Mouse (Mus musculus): ENCODE measurements around the gene Ncl. TPM values are rescaled to one million over a fixed set of nuclear protein-coding genes. Genes with fewer than 3 reads are reported as not detected.

Gene Ncl
- 345 and 518 TPM in 2 replicates for polyA plus RNA-seq (2016; fragmentation: Nextera tagmentation; extraction: Ambion mirVana)

GRCm38 (mm10) chr1:86358906-86359797 is at the start of gene Ncl:
Ncl (minus strand) TSS chr1:86359400.
- Histone ChIP-seq H3K27ac (peak within 1 kb of the TSS; percentile 98), H3K9me3 (no peaks in the 10 kb centered on the region), H3K36me3 (peaks cover 39% of the 10 kb centered on the region), H3K4me1 (peaks cover 18% of the 10 kb centered on the region), H3K4me3 (peak within 1 kb of the TSS; percentile 95), H3K27me3 (ENCODE audit: insufficient read depth, poor library complexity, severe bottlenecking) (no peaks in the 10 kb centered on the region)
- DNase-seq (ENCODE audit: low spot score), result peak; percentile 100
- under 1% methylated on average over 101 of the region's 102 CpGs for WGBS

DNA sequence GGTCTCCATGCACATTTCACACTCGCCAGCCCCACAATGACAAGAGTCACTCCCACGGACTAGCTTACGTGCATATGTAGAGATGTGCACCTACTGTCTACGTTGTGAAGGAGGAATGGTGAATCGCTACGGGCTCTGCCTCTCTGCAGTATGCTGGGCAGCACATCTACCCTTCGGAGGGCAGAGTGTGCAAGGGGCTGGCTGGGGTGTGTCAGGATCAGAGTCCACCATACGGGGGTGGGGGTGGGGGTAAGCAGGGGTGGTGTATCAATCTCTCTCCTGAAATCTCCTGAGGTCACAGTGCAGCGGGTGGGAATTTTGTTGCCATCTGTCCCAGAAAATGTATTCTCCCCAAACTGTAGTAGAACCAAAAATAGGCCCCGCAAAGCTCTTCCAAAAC is 49.3 kb upstream of the Ncl start:
- Histone ChIP-seq H3K27ac (no peak overlapping the region), H3K4me3 (no peak overlapping the region), H3K27me3 (ENCODE audit: insufficient read depth, poor library complexity, severe bottlenecking) (no peaks in the 10 kb centered on the region), H3K9me3 (no peaks in the 10 kb centered on the region), H3K36me3 (no peaks in the 10 kb centered on the region), H3K4me1 (peaks cover 4% of the 10 kb centered on the region; the same call in 1 of the 2 replicates)
- no peak for DNase-seq (ENCODE audit: low spot score)
- 81% methylated on average over 10 of the region's 10 CpGs for WGBS

DNA sequence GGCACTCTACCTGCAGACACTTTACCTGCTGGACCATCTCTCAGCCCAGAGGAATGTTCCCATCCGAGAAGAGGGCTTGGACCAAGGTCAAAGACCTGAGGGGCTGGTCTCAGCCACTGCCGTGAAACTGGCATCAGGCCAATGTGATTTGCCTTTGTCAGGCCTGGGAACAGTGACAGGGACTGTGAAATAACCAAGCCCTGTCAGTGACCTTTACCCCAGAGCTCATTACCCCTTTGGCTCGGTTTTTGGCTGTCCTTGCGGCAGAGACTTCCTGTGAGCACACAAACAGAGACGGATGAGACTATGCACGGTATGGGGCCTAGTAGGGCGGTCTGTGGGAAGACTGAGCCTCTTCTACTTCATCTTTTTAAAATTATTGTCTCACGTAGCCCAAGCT is 47.7 kb upstream of the Ncl start:
- no peak for DNase-seq (ENCODE audit: low spot score)
- Histone ChIP-seq H3K4me3 (no peak overlapping the region), H3K4me1 (peaks cover 4% of the 10 kb centered on the region; the same call in 1 of the 2 replicates), H3K36me3 (no peaks in the 10 kb centered on the region), H3K27ac (no peak overlapping the region), H3K9me3 (no peaks in the 10 kb centered on the region), H3K27me3 (ENCODE audit: insufficient read depth, poor library complexity, severe bottlenecking) (no peaks in the 10 kb centered on the region)
- 64% methylated on average over 8 of the region's 8 CpGs for whole genome bisulfite sequencing

- peaks cover 4% of the 10 kb centered on the region; the same call in 1 of the 2 replicates for H3K4me1 ChIP-seq
- 73% methylated on average over 4 of the region's 4 CpGs for WGBS
- H3K27ac ChIP-seq, result no peak overlapping the region
- no peak overlapping the region for H3K4me3 ChIP-seq
- DNase-seq (ENCODE audit: low spot score), result no peak
- H3K27me3 ChIP-seq (ENCODE audit: insufficient read depth, poor library complexity, severe bottlenecking), result no peaks in the 10 kb centered on the region
- no peaks in the 10 kb centered on the region for H3K9me3 ChIP-seq
- H3K36me3 ChIP-seq, result no peaks in the 10 kb centered on the region
Measured at GRCm38 (mm10) chr1:86406313-86406712, 47.1 kb upstream of the Ncl start.

DNA sequence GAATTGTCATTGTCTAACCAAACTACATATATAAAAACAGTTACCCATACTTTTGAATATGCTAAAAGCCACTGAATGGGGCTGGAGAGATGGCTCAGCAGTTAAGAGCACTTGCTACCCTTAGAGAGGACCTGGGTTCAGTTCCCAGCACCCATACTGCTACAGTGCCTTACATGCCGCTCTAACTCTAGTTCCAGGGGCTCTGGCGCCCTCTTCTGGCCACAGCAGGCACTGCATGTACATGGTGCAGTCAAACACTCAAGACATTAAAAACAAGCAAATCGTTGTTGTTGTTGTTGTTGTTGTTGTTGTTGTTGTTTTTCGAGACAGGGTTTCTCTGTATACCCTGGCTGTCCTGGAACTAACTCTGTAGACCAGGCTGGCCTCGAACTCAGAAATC is 45.6 kb upstream of the Ncl start:
- 55% methylated on average over 5 of the region's 5 CpGs for WGBS
- no peaks in the 10 kb centered on the region for H3K27me3 ChIP-seq (ENCODE audit: insufficient read depth, poor library complexity, severe bottlenecking)
- DNase-seq (ENCODE audit: low spot score), result no peak
- H3K4me3 ChIP-seq, result no peak overlapping the region
- no peaks in the 10 kb centered on the region for H3K9me3 ChIP-seq
- peaks cover 13% of the 10 kb centered on the region for H3K4me1 ChIP-seq
- H3K27ac ChIP-seq, result no peak overlapping the region
- no peaks in the 10 kb centered on the region for H3K36me3 ChIP-seq

- WGBS, result 53% methylated on average over 8 of the region's 8 CpGs
- Histone ChIP-seq H3K27ac (peak overlapping the region; percentile 11; the same call in 1 of the 2 replicates), H3K4me1 (peaks cover 11% of the 10 kb centered on the region), H3K4me3 (no peak overlapping the region), H3K9me3 (no peaks in the 10 kb centered on the region), H3K36me3 (no peaks in the 10 kb centered on the region), H3K27me3 (ENCODE audit: insufficient read depth, poor library complexity, severe bottlenecking) (no peaks in the 10 kb centered on the region)
- no peak for DNase-seq (ENCODE audit: low spot score)
Measured at GRCm38 (mm10) chr1:86400096-86400754, 41.0 kb upstream of the Ncl start.

DNA sequence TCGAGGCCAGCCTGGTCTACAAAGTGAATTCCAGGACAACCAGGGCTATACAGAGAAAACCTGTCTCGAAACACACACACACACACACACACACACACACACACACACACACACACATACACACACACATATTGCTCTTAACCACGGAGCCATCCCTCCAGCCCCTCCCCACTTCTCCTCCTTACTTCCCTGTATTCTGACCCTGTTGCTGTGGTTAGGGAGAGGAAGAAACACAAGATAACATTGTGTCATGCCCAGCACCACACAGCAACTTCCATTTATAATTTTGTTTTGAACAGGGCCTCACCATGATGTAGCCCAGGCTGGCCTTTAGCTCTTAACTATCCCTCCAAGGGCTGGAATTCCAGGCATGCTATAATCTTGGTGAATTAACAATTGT is 40.1 kb upstream of the Ncl start:
- H3K36me3 ChIP-seq, result no peaks in the 10 kb centered on the region
- H3K27me3 ChIP-seq (ENCODE audit: insufficient read depth, poor library complexity, severe bottlenecking), result no peaks in the 10 kb centered on the region
- no peak overlapping the region for H3K4me3 ChIP-seq
- no peak for DNase-seq (ENCODE audit: low spot score)
- no peaks in the 10 kb centered on the region for H3K9me3 ChIP-seq
- WGBS, result 72% methylated on average over 3 of the region's 3 CpGs
- H3K4me1 ChIP-seq, result peaks cover 11% of the 10 kb centered on the region
- no peak overlapping the region for H3K27ac ChIP-seq

DNA sequence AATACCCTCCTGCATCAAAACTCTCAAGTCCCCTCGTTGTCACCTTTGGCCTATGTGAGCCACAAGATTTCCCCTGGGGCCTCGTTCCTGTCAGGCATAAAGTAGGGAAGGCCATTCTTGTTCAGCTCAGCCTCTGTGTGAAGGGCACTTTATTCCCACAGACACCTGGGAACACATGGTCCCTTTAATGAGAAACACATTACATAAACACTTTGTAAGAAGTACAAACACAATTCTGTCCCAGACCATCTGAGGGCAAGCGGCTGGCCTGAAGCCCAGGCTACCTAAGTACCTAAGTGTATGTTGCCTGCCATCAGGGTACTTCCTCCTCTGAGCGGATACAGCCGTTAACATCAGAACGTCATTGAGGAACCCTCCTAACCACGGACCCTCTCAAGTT is 39.0 kb upstream of the Ncl start:
- 68% methylated on average over 7 of the region's 7 CpGs for WGBS
- H3K4me3 ChIP-seq, result no peak overlapping the region
- DNase-seq (ENCODE audit: low spot score), result no peak
- no peak overlapping the region for H3K27ac ChIP-seq
- no peaks in the 10 kb centered on the region for H3K27me3 ChIP-seq (ENCODE audit: insufficient read depth, poor library complexity, severe bottlenecking)
- peaks cover 11% of the 10 kb centered on the region for H3K4me1 ChIP-seq
- H3K9me3 ChIP-seq, result no peaks in the 10 kb centered on the region
- no peaks in the 10 kb centered on the region for H3K36me3 ChIP-seq

- DNase-seq (ENCODE audit: low spot score), result no peak
- WGBS, result 75% methylated on average over 8 of the region's 8 CpGs
Measured at GRCm38 (mm10) chr1:86397621-86398020, 38.4 kb upstream of the Ncl start.

GRCm38 (mm10) chr1:86395897-86396296 is 36.7 kb upstream of the Ncl start:
- DNase-seq (ENCODE audit: low spot score), result no peak
- 69% methylated on average over 7 of the region's 7 CpGs for WGBS
- Histone ChIP-seq H3K4me1 (peaks cover 10% of the 10 kb centered on the region), H3K4me3 (no peak overlapping the region), H3K27me3 (ENCODE audit: insufficient read depth, poor library complexity, severe bottlenecking) (no peaks in the 10 kb centered on the region), H3K9me3 (no peaks in the 10 kb centered on the region), H3K27ac (no peak overlapping the region), H3K36me3 (no peaks in the 10 kb centered on the region)

More at GRCm38 (mm10) chr1:86397621-86398020, 38.4 kb upstream of the Ncl start:
- H3K4me3 ChIP-seq, result no peak overlapping the region
- H3K36me3 ChIP-seq, result no peaks in the 10 kb centered on the region
- no peaks in the 10 kb centered on the region for H3K9me3 ChIP-seq
- H3K4me1 ChIP-seq, result peaks cover 11% of the 10 kb centered on the region
- no peaks in the 10 kb centered on the region for H3K27me3 ChIP-seq (ENCODE audit: insufficient read depth, poor library complexity, severe bottlenecking)
- H3K27ac ChIP-seq, result 0 out of 2 replicates have a peak overlapping the region, but pooled peaks have one; percentile 7

- no peak overlapping the region for H3K27ac ChIP-seq
- 80% methylated on average over 3 of the region's 3 CpGs for WGBS
- no peak for DNase-seq (ENCODE audit: low spot score)
- peaks cover 1% of the 10 kb centered on the region; the same call in 1 of the 2 replicates for H3K4me1 ChIP-seq
- no peak overlapping the region for H3K4me3 ChIP-seq
- no peaks in the 10 kb centered on the region for H3K36me3 ChIP-seq
- H3K9me3 ChIP-seq, result no peaks in the 10 kb centered on the region
- H3K27me3 ChIP-seq (ENCODE audit: insufficient read depth, poor library complexity, severe bottlenecking), result no peaks in the 10 kb centered on the region; the same call in 1 of the 2 replicates
Measured at GRCm38 (mm10) chr1:86394246-86394645, 35.0 kb upstream of the Ncl start.

DNA sequence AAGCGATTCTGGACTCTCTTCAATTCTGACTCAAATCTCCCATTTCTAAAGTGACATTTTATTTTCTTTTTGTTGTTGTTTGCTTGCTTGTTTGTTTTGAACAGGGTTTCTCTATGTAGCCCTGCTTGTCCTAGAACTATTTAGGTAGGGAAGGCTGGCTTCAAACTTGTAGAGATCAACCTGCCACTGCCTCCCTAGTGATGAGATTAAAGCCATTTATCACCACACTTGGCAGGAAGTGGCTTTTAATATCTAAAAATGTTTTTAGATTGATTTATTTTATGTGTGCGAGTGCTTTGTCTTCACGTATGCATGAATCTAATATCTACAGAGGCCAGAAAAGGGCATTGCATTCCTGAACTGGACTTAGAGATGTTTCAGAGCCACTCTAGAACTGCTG is 34.0 kb upstream of the Ncl start:
- H3K36me3 ChIP-seq, result no peaks in the 10 kb centered on the region
- DNase-seq (ENCODE audit: low spot score), result no peak
- H3K27me3 ChIP-seq (ENCODE audit: insufficient read depth, poor library complexity, severe bottlenecking), result no peaks in the 10 kb centered on the region; the same call in 1 of the 2 replicates
- no peak overlapping the region for H3K27ac ChIP-seq
- H3K4me3 ChIP-seq, result no peak overlapping the region
- peaks cover 3% of the 10 kb centered on the region; the same call in 1 of the 2 replicates for H3K4me1 ChIP-seq
- H3K9me3 ChIP-seq, result no peaks in the 10 kb centered on the region
- 76% methylated on average over 3 of the region's 3 CpGs for WGBS

GRCm38 (mm10) chr1:86391425-86391824 is 32.2 kb upstream of the Ncl start:
- no peaks in the 10 kb centered on the region for H3K9me3 ChIP-seq
- H3K4me1 ChIP-seq, result peaks cover 3% of the 10 kb centered on the region; the same call in 1 of the 2 replicates
- WGBS, result 65% methylated on average over 2 of the region's 2 CpGs
- H3K4me3 ChIP-seq, result no peak overlapping the region
- no peaks in the 10 kb centered on the region for H3K36me3 ChIP-seq
- DNase-seq (ENCODE audit: low spot score), result no peak
- no peak overlapping the region for H3K27ac ChIP-seq
- peaks cover 6% of the 10 kb centered on the region; the same call in 1 of the 2 replicates for H3K27me3 ChIP-seq (ENCODE audit: insufficient read depth, poor library complexity, severe bottlenecking)
